Mouse (Mus musculus) heart, postnatal 0 days (tissue): ENCODE measurements around the gene 5730596B20Rik. TPM values are rescaled to one million over a fixed set of nuclear protein-coding genes. Genes with fewer than 3 reads are reported as not detected.
A peak's percentile ranks its signal among the peaks of the same experiment; 100 is the strongest.

Experiments used
- ATAC-seq: fragments of 200-750 bp; cut with Nextera tagmentation; 2 replicates; pipeline ENCODE4 v1.8.0; 2017; ENCODE audit warnings: low read depth, moderate number of reproducible peaks, moderate library complexity; ENCODE audit not compliant: insufficient read depth
- DNase-seq: peaks from one replicate; pipeline ENCODE4 v3.0.0-alpha.2; 2016; ENCODE audit warnings: low spot score
- H3K27ac ChIP-seq: fragments of 300-500 bp; sonication (generic); 2 replicates; pipeline ENCODE4 v1.5.1; 2014; ENCODE audit warnings: low read depth, mild to moderate bottlenecking
- H3K27me3 ChIP-seq: fragments of 300-500 bp; sonication (generic); 2 replicates; pipeline ENCODE4 v1.6.1; 2014; ENCODE audit warnings: low read length, mixed read lengths; ENCODE audit not compliant: control insufficient read depth, insufficient read depth
- H3K36me3 ChIP-seq: fragments of 300-500 bp; sonication (generic); replicated peaks from 2 replicates; pipeline ENCODE4 v1.6.1; 2014; ENCODE audit warnings: low read length, mixed read lengths; ENCODE audit not compliant: control insufficient read depth, insufficient read depth
- H3K4me1 ChIP-seq: fragments of 300-500 bp; sonication (generic); 2 replicates; pipeline ENCODE4 v1.6.1; 2014; ENCODE audit warnings: antibody characterized with exemption; ENCODE audit not compliant: control insufficient read depth, insufficient read depth
- H3K4me2 ChIP-seq: fragments of 300-500 bp; sonication (generic); 2 replicates; pipeline ENCODE4 v1.6.1; 2014; ENCODE audit warnings: low read depth, mild to moderate bottlenecking, low read length, moderate library complexity
- H3K4me3 ChIP-seq: fragments of 300-500 bp; sonication (generic); 2 replicates; pipeline ENCODE4 v1.5.1; 2014; ENCODE audit warnings: low read depth, low read length
- H3K9ac ChIP-seq: fragments of 300-500 bp; sonication (generic); replicated peaks from 2 replicates; pipeline ENCODE4 v1.6.1; 2014; ENCODE audit warnings: low read depth, low read length, mixed read lengths
- H3K9me3 ChIP-seq: fragments of 300-500 bp; sonication (generic); replicated peaks from 2 replicates; pipeline ENCODE4 v1.6.1; 2016; ENCODE audit warnings: low read length; ENCODE audit not compliant: control insufficient read depth
- CTCF ChIP-seq: IDR thresholded peaks from 2 replicates; pipeline ENCODE4 v1.5.1; 2016; ENCODE audit warnings: antibody characterized with exemption, control low read depth, low read depth
- EP300 ChIP-seq: IDR thresholded peaks from 2 replicates; pipeline ENCODE4 v1.6.1; 2016; ENCODE audit warnings: antibody characterized with exemption, low read depth
- WGBS: fragments of 180-500 bp; shearing (Covaris S2); extraction: QIAGEN DNeasy Blood & Tissue Kit; methylation state at CpG from one replicate; pipeline ENCODE4 v1.1.7; 2014; 5-methylcytosine and 5-hydroxymethylcytosine counted together
- polyA plus RNA-seq: library from polyadenylated mRNA; unstranded; fragments of >200 nt; fragmentation: Nextera tagmentation; extraction: Ambion mirVana; gene quantifications from 2 replicates; pipeline ENCODE4 v1.2.1, GENCODE M21; 2015
- total RNA-seq: library from RNA; depleted of rRNA; stranded (reverse); fragments of >200 nt; gene quantifications from 2 replicates; pipeline ENCODE4 v1.2.3, GENCODE M21; 2014; ENCODE audit warnings: low replicate concordance

Gene 5730596B20Rik
- total and polyA plus RNA-seq, 2 experiments from 2014 or later: 0.03 to 0.84 TPM

GRCm38 (mm10) chr6:52156551-52157200 lies 20.6 kb upstream of the 5730596B20Rik start:
- DNase-seq: no peak
- Histone ChIP-seq H3K36me3 (no peaks in the 10 kb centered on the region), H3K9ac (no peak overlapping the region), H3K9me3 (no peaks in the 10 kb centered on the region), H3K4me2 (no peak overlapping the region), H3K4me1 (no peaks in the 10 kb centered on the region; the same call in 1 of the 2 replicates), H3K27ac (no peak overlapping the region), H3K4me3 (no peak overlapping the region), H3K27me3 (peaks cover 100% of the 10 kb centered on the region)
- WGBS: 11% methylated on average over 20 of the region's 20 CpGs
- ATAC-seq: no peak
- TF ChIP-seq CTCF (no peak), EP300 (no peak)

- Histone ChIP-seq H3K9me3 (no peaks in the 10 kb centered on the region), H3K9ac (no peak overlapping the region), H3K27ac (no peak overlapping the region), H3K36me3 (no peaks in the 10 kb centered on the region), H3K4me3 (peak overlapping the region; percentile 65), H3K4me2 (peak overlapping the region; percentile 91), H3K4me1 (no peaks in the 10 kb centered on the region; the same call in 1 of the 2 replicates), H3K27me3 (peaks cover 100% of the 10 kb centered on the region)
- 2% methylated on average over 32 of the region's 32 CpGs for WGBS
- ATAC-seq: no peak
- DNase-seq: no peak
- no peak for TF ChIP-seq CTCF
- no peak for TF ChIP-seq EP300
These were observed 19.6 kb upstream of the 5730596B20Rik start for GRCm38 (mm10) chr6:52157466-52158275.

GRCm38 (mm10) chr6:52158276-52159051 lies 18.8 kb upstream of the 5730596B20Rik start, which contains the start of gene Hoxa1:
Gene Hoxa1, minus strand, starts transcription at chr6:52158317.
- H3K4me3 ChIP-seq: peak within 1 kb of the TSS; percentile 65
- peaks cover 100% of the 10 kb centered on the region for H3K27me3 ChIP-seq
- H3K36me3 ChIP-seq: no peaks in the 10 kb centered on the region
- WGBS: under 1% methylated on average over 48 of the region's 55 CpGs
- peak within 1 kb of the TSS; percentile 69 for H3K27ac ChIP-seq
- no peak for TF ChIP-seq CTCF
- no peak for TF ChIP-seq EP300
- ATAC-seq (peak; percentile 75), DNase-seq (peak; percentile 54)
- H3K4me1 ChIP-seq: no peaks in the 10 kb centered on the region; the same call in 1 of the 2 replicates
- H3K9ac ChIP-seq: peak within 1 kb of the TSS; percentile 43
- H3K9me3 ChIP-seq: no peaks in the 10 kb centered on the region
- peak within 1 kb of the TSS; percentile 91 for H3K4me2 ChIP-seq

- H3K27me3 ChIP-seq: peaks cover 100% of the 10 kb centered on the region
- peak overlapping the region; percentile 43; the same call in 1 of the 2 replicates for H3K9ac ChIP-seq
- H3K4me1 ChIP-seq: no peaks in the 10 kb centered on the region; the same call in 1 of the 2 replicates
- TF ChIP-seq EP300: no peak
- no peak for TF ChIP-seq CTCF
- 5% methylated on average over 12 of the region's 12 CpGs for WGBS
- H3K27ac ChIP-seq: peak overlapping the region; percentile 69
- DNase-seq (no peak), ATAC-seq (no peak)
- H3K4me2 ChIP-seq: peak overlapping the region; percentile 91
- H3K36me3 ChIP-seq: no peaks in the 10 kb centered on the region
- H3K4me3 ChIP-seq: peak overlapping the region; percentile 65
- H3K9me3 ChIP-seq: no peaks in the 10 kb centered on the region
These were observed 18.0 kb upstream of the 5730596B20Rik start for GRCm38 (mm10) chr6:52159164-52159761.

GRCm38 (mm10) chr6:52159979-52160378 lies 17.3 kb upstream of the 5730596B20Rik start:
- TF ChIP-seq CTCF: no peak
- TF ChIP-seq EP300: no peak
- WGBS: 15% methylated on average over 9 of the region's 9 CpGs
- no peaks in the 10 kb centered on the region; the same call in 1 of the 2 replicates for H3K4me1 ChIP-seq
- H3K27me3 ChIP-seq: peaks cover 100% of the 10 kb centered on the region
- H3K9me3 ChIP-seq: no peaks in the 10 kb centered on the region
- H3K36me3 ChIP-seq: no peaks in the 10 kb centered on the region
- no peak overlapping the region for H3K27ac ChIP-seq
- H3K9ac ChIP-seq: no peak overlapping the region
- DNase-seq: no peak
- no peak for ATAC-seq
- peak overlapping the region; percentile 14; the same call in 1 of the 2 replicates for H3K4me3 ChIP-seq
- H3K4me2 ChIP-seq: peak overlapping the region; percentile 91
